Mouse (Mus musculus) small intestine, adult 2 months (tissue): Measurements from ENCODE around the gene Ch25h.

Experiments used
- CTCF ChIP-seq: fragments of 200-500 bp; IDR thresholded peaks from 2 replicates; pipeline ENCODE4 v1.5.1; 2012; ENCODE audit warnings: low read depth, mild to moderate bottlenecking, control low read depth, inconsistent platforms, low read length, moderate library complexity, mixed read lengths; ENCODE audit not compliant: insufficient replicate concordance, insufficient read length; ENCODE audit errors: extremely low read depth
- POLR2A ChIP-seq: fragments of 200-500 bp; IDR thresholded peaks from 2 replicates; pipeline ENCODE4 v1.6.1; 2012; ENCODE audit warnings: low read depth, mild to moderate bottlenecking, control low read depth, inconsistent platforms, low read length, moderate library complexity

DNA sequence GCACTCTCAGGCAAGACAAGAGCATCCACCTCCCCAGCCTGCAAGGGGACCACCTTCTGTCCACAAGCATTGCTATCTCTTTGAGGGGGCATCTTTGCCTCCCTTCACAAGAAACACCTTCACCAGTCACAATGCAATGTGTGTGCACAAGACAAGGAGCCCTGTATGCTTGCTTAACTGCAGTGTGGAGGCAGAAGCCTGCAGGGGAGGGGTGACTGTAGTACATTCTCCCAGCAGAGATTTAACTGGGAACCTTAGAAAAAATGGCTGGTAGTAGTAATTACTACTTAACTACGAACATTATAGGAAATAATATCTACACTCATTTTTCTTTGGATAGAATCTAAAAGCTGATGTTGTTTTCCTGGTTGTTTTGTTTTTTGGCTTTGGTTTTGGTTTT is 47.0 kb upstream of the Ch25h start:
- TF ChIP-seq POLR2A (no peak), CTCF (no peak)
